Mouse (Mus musculus) liver, adult 2 months (tissue): ENCODE results near the gene Ap2a2. TPM values are rescaled to one million over a fixed set of nuclear protein-coding genes. Genes with fewer than 3 reads are reported as not detected.

Experiments
- DNase-seq: peaks from one replicate; pipeline ENCODE4 v3.0.0-alpha.2; 2011; ENCODE audit warnings: low read depth, low spot score; ENCODE audit errors: extremely low read depth
- H3K27ac ChIP-seq: fragments of 200-500 bp; replicated peaks from 2 replicates; pipeline ENCODE4 v1.5.1; 2012; ENCODE audit warnings: low read depth, mild to moderate bottlenecking, control low read depth, inconsistent platforms, low read length; ENCODE audit not compliant: insufficient read depth
- H3K27me3 ChIP-seq: fragments of 200-500 bp; 2 replicates; pipeline ENCODE4 v1.6.1; 2012; ENCODE audit warnings: mild to moderate bottlenecking, moderate library complexity, low read length, inconsistent platforms; ENCODE audit not compliant: control insufficient read depth, insufficient read depth
- H3K36me3 ChIP-seq: fragments of 200-500 bp; 2 replicates; pipeline ENCODE4 v1.6.1; 2012; ENCODE audit warnings: low read length, inconsistent platforms; ENCODE audit not compliant: control insufficient read depth, insufficient read depth
- H3K4me1 ChIP-seq: fragments of 200-500 bp; 2 replicates; pipeline ENCODE4 v1.6.1; 2011; ENCODE audit warnings: low read length; ENCODE audit not compliant: control insufficient read depth, insufficient read depth
- H3K4me3 ChIP-seq: fragments of 200-500 bp; 2 replicates; pipeline ENCODE4 v1.5.1; 2011; ENCODE audit warnings: low read depth, mild to moderate bottlenecking, control low read depth, low read length, moderate library complexity; ENCODE audit not compliant: insufficient read depth
- H3K79me2 ChIP-seq: fragments of 200-500 bp; 2 replicates; pipeline ENCODE4 v1.6.1; 2012; ENCODE audit warnings: inconsistent platforms, mild to moderate bottlenecking, low read length, moderate library complexity; ENCODE audit not compliant: control insufficient read depth, insufficient read depth
- H3K9ac ChIP-seq: fragments of 200-500 bp; 2 replicates; pipeline ENCODE4 v1.6.1; 2012; ENCODE audit warnings: low read depth, mild to moderate bottlenecking, control low read depth, inconsistent platforms, low read length
- CTCF ChIP-seq: fragments of 200-500 bp; IDR thresholded peaks from 2 replicates; pipeline ENCODE4 v1.5.1; 2011; ENCODE audit warnings: low read depth, low read length, control low read depth
- POLR2A ChIP-seq: fragments of 200-500 bp; IDR thresholded peaks from 2 replicates; pipeline ENCODE4 v1.6.1; 2011; ENCODE audit warnings: low read length, control low read depth; ENCODE audit not compliant: insufficient read depth; ENCODE audit errors: extremely low read depth
- WGBS: fragments of 180-500 bp; shearing (Covaris S2); methylation state at CpG from one replicate; pipeline ENCODE4 v1.1.7; 2018; 5-methylcytosine and 5-hydroxymethylcytosine counted together
- polyA plus RNA-seq: library from polyadenylated mRNA; depleted of rRNA; stranded (reverse); fragments of >200 nt; gene quantifications from 2 replicates; pipeline ENCODE4 v1.2.3, GENCODE M21; 2012
- total RNA-seq: library from RNA; depleted of rRNA; stranded (reverse); fragments of >200 nt; gene quantifications from 2 replicates; pipeline ENCODE4 v1.2.3, GENCODE M21; 2014

Ap2a2 gene
- total and polyA plus RNA-seq, 2 experiments, result 37.9 to 42.2 TPM

DNA sequence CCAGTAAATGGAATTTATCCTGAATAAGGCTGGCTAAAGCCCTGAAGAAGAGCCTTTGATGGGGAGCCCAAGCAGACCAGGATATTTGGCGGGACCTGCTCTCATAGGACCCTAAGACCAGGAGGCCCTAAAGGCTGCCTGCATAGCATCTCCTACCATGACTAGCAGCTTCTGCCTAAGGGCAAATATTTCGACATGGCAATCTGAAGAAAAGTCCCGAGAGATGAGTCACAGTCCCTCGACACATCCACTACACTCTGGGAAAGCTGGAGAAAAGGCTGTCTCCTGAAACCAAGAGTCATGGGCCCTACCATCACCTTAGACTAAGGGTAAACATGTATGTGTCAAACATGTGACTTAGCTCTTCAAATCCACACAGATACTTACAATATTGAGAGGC lies 37.7 kb upstream of the Ap2a2 start:
- no peaks in the 10 kb centered on the region for H3K79me2 ChIP-seq
- H3K9ac ChIP-seq, result no peak overlapping the region
- peaks cover 3% of the 10 kb centered on the region for H3K4me1 ChIP-seq
- no peaks in the 10 kb centered on the region for H3K27me3 ChIP-seq
- TF ChIP-seq POLR2A (no peak), CTCF (no peak)
- no peak overlapping the region for H3K27ac ChIP-seq
- WGBS, result 91% methylated on average over 4 of the region's 4 CpGs
- no peak overlapping the region for H3K4me3 ChIP-seq
- peaks cover 9% of the 10 kb centered on the region for H3K36me3 ChIP-seq
- DNase-seq, result no peak

DNA sequence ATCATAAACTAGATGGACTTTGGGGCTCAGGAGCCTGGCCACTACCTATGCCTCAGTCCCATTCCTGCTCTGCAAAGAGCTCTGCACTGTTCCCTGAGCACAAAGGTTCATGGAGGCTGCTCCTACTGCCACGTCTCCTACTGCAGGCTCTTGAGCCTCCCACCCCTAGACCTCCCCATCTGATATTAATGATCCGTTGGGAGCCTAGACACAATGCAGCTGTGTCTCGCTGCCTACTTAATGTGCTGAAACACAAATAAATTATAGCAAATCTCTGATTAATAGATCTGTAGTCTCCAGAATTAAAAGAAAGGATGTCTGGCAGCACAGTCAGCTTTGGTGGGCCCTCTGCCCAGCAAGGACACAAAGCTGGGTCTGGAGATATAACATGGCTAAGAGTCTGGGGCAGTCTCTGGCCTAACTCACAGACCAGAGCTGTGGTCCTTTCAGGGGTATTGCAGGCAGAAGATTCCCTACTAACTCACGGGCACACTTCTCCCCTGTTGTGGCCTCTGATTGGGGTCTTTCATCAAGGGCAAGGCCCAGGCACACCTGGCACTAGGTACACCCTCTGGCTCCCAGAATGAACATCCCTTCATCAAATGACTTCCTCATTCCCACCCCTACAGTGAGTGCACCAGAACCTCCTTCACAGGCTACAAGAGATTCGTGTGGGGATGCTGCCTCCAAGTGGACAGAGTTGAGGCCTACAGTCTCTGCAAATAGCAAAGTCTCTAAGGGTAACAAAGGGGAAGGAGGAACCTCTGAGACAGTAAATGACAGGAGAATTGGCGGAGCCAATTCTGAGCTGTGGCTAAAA lies 37.0 kb upstream of the Ap2a2 start:
- peaks cover 13% of the 10 kb centered on the region for H3K36me3 ChIP-seq
- 73% methylated on average over 6 of the region's 6 CpGs for WGBS

DNA sequence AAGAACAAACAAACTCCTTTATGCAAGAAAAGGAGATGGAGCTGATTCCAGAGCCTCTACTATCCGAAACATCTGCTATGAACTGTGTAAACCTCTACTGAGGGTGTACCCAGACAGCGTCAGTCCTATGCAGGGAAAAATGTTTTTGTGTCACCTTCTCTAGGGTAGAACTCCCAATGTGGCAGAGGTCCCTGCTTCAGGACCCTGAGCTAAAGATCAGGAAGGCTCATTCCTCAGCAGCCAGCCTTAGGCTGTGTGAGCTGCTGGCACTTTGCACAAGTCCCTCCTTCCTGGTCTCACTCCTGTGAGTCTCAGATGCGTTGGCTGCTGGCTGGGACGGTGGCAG lies 36.4 kb upstream of the Ap2a2 start:
- Histone ChIP-seq H3K79me2 (no peaks in the 10 kb centered on the region), H3K36me3 (peaks cover 14% of the 10 kb centered on the region), H3K27ac (no peak overlapping the region), H3K27me3 (no peaks in the 10 kb centered on the region), H3K9ac (no peak overlapping the region), H3K4me1 (peaks cover 3% of the 10 kb centered on the region), H3K4me3 (no peak overlapping the region)
- TF ChIP-seq POLR2A, result no peak
- TF ChIP-seq CTCF, result no peak
- DNase-seq, result no peak
- WGBS, result 95% methylated on average over 4 of the region's 4 CpGs

More for the DNA sequence above, 37.0 kb upstream of the Ap2a2 start:
- Histone ChIP-seq H3K4me3 (no peak overlapping the region), H3K79me2 (no peaks in the 10 kb centered on the region), H3K27ac (no peak overlapping the region), H3K9ac (no peak overlapping the region), H3K27me3 (no peaks in the 10 kb centered on the region), H3K4me1 (peaks cover 3% of the 10 kb centered on the region)
- peak; percentile 56 for DNase-seq
- TF ChIP-seq POLR2A (no peak), CTCF (peak; percentile 70)

DNA sequence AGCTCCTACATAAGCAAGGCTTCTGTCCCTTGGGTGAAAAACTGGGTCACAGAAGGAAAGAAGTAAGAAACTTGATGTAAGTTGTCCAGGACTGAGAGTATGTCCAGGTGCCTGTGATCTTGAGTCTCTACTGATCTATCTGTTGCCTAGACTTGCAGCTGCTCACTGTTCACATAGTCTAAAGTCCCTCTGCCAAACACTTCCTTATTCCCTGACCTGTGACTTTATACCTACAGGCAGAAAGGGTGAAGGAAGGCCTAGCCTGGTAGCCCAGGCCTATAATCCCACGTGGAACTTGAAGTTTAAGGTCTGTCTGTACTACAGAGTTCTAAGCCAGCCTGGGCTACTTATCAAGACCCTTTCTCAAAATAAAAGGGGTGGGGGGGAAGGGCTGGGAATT lies 26.4 kb upstream of the Ap2a2 start:
- no peak for DNase-seq
- TF ChIP-seq CTCF (no peak), POLR2A (no peak)
- Histone ChIP-seq H3K36me3 (peaks cover 6% of the 10 kb centered on the region; the same call in 1 of the 2 replicates), H3K4me3 (no peak overlapping the region), H3K27me3 (no peaks in the 10 kb centered on the region), H3K27ac (no peak overlapping the region), H3K4me1 (peaks cover 12% of the 10 kb centered on the region), H3K79me2 (peaks cover 11% of the 10 kb centered on the region; the same call in 1 of the 2 replicates), H3K9ac (no peak overlapping the region)
- WGBS, result 74% methylated on average over 1 of the region's 1 CpGs

DNA sequence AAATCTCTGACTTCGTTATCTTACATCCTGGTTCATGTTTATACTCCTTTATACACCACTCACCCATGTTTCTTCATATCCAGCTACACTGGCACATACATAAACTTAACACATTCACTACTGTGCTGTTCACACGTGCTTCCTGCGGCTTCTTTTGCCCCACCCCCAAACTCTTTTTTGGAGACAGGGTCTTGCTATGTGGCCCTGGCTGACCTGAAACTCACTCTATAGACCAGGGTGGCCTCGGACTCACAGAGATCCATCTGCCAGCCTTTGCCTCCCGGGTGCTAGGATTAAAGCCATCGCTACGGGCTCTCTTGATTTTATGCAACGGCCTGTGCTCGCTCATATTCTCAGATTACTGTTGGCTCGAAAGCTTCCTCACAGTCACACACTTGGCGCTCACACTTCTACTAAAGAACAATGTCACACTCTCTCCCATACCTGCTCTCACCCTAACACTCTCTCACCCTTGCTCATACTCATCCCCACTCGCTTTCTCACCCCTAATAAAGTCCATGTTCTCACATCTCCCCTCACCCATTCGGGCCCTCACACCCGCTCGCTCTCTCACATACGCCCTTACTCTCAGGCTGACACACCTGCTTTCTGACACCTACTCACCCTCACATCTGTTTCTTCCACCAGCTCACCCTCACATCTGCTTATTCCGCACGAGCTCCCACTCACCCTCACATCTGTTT lies 23.0 kb upstream of the Ap2a2 start:
- Histone ChIP-seq H3K27me3 (no peaks in the 10 kb centered on the region), H3K4me1 (peaks cover 12% of the 10 kb centered on the region), H3K79me2 (peaks cover 11% of the 10 kb centered on the region; the same call in 1 of the 2 replicates), H3K27ac (peak overlapping the region; percentile 57), H3K4me3 (peak overlapping the region; percentile 70), H3K36me3 (no peaks in the 10 kb centered on the region), H3K9ac (peak overlapping the region; percentile 87)
- no peak for DNase-seq
- WGBS, result 3% methylated on average over 18 of the region's 18 CpGs
- no peak for TF ChIP-seq POLR2A
- no peak for TF ChIP-seq CTCF
